Mouse (Mus musculus): ENCODE results near the gene Gramd1b.

GRCm38 (mm10) chr9:40455336-40456185 is 75.6 kb downstream of the Gramd1b start:
- TF ChIP-seq CTCF (IDR thresholded peaks at IDR 0.05; ENCODE audit: borderline replicate concordance, extremely low read depth, insufficient read depth, insufficient read length), result 0 out of 2 replicates have a peak, but pooled peaks have one; percentile 3
- TF ChIP-seq POLR2A (IDR thresholded peaks at IDR 0.05; ENCODE audit: borderline replicate concordance, extremely low read depth, insufficient read depth, insufficient read length, poor library complexity, severe bottlenecking), result no peak

All from brain, embryonic 14.5 days (tissue).